Mouse (Mus musculus) olfactory bulb, adult 2 months (tissue): ENCODE data around the gene Lipo2. TPM values are rescaled to one million over a fixed set of nuclear protein-coding genes. Genes with fewer than 3 reads are reported as not detected.
"Not testable (repeated sequence)": the region's sequence is repeated elsewhere in the genome, so short reads cannot be mapped to it uniquely, and the experiment has no call there.

ENCODE experiments used
- H3K27ac ChIP-seq: fragments of 200-500 bp; 2 replicates; pipeline ENCODE4 v1.5.1; 2012; ENCODE audit warnings: low read depth, low read length; ENCODE audit not compliant: insufficient read depth
- H3K4me1 ChIP-seq: fragments of 200-500 bp; 2 replicates; pipeline ENCODE4 v1.6.1; 2012; ENCODE audit warnings: low read length; ENCODE audit not compliant: control insufficient read depth, insufficient read depth
- H3K4me3 ChIP-seq: fragments of 200-500 bp; 2 replicates; pipeline ENCODE4 v1.5.1; 2012; ENCODE audit warnings: mild to moderate bottlenecking, low read depth, low read length, moderate library complexity; ENCODE audit not compliant: insufficient read depth
- CTCF ChIP-seq: fragments of 200-500 bp; IDR thresholded peaks from 2 replicates; pipeline ENCODE4 v1.5.1; 2012; ENCODE audit warnings: low read depth, mild to moderate bottlenecking, low read length, moderate library complexity; ENCODE audit not compliant: insufficient read depth
- POLR2A ChIP-seq: fragments of 200-500 bp; IDR thresholded peaks from 2 replicates; pipeline ENCODE4 v1.6.1; 2012; ENCODE audit warnings: mild to moderate bottlenecking, low read depth, low read length, moderate library complexity; ENCODE audit not compliant: insufficient read depth
- WGBS: fragments of 180-500 bp; shearing (Covaris S2); methylation state at CpG from one replicate; pipeline ENCODE4 v1.1.7; 2018; 5-methylcytosine and 5-hydroxymethylcytosine counted together
- polyA plus RNA-seq: library from polyadenylated mRNA; stranded (reverse); fragments of >200 nt; gene quantifications from 2 replicates; pipeline ENCODE4 v1.2.4, GENCODE M21; 2012; ENCODE audit warnings: low replicate concordance; ENCODE audit not compliant: missing spikeins, insufficient read depth, insufficient read length

The Lipo2 gene
- polyA plus RNA-seq: not detected in 2 replicates

DNA sequence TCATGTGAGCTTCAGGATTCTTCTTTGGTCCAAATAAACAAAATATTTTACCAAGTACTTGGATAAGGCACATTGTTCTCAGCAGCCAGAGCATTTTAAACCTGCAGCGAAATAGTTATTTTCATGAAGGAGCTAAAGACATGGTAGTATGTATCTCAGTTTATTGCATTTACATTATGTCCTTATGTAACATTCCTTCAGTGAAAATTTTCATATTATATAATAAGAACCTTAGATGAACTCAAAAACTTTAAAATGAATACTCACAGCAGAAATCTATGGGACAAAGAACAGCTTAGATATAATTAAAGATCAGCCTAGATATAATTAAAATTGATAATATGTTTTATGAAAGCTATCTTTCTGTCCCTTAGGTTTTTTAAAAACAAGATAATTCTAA is at the start of gene Lipo2:
TSS of gene Lipo2 (minus strand) at position 101 of the 400 bp plus-strand sequence.
- H3K27ac ChIP-seq, H3K4me1 ChIP-seq, H3K4me3 ChIP-seq: not testable (repeated sequence)
- WGBS: 94% methylated on average over 1 of the region's 1 CpGs

DNA sequence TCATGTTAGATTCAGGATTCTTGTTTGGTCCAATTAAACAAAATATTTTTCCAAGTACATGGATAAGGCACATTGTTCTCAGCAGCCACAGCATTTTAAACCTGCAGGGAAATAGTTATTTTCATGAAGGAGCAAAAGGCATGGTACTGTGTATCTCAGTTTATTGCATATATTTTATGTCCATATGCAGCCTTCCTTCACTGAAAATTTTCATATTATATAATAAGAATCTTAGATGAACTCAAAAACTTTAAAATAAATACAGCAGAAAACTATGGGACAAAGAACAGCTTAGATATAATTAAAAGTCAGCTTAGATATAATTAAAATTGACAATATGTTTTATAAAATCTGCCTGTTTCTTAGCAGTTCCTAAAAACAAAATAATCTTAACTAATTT is 36.2 kb upstream of the Lipo2 start, which contains the start of gene Lipo1:
TSS of gene Lipo1 (minus strand) at position 101 of the 400 bp plus-strand sequence.
- H3K4me1 ChIP-seq, H3K27ac ChIP-seq, H3K4me3 ChIP-seq: not testable (repeated sequence)

DNA sequence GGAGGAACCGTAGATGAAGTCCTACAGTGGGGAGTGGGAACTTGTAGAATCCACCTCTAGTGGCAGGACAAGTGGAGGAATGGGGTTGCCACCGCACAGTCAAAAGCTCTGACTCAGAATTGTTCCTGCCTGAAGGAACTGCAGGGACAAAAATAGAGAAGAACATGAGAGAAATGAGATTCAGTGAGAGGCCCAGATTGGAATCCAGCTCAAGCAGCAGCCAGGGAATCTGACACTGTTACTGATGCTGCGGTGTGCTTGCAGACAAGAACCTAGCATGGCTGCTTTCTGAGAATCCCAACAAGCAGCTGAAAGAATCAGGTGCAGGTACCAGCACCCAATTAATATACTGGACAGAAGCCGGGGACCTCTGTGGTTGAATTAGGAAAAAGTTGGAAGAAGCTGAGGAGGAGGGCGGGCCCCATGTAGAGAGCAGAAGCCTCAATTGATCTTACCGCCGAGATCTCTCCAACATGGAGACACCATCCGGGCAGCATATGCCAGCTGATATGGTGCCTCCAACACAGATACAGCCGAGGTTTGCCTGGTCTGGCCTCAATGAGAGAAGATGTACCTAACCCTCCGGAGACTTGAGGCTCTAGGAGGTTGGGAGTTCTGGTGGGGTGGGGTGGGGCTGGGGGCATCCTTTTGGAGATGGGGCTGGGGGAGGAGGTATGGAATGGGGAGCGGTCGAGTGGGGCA is 35.6 kb upstream of the Lipo2 start:
- no peak overlapping the region for H3K4me3 ChIP-seq
- WGBS: 89% methylated on average over 12 of the region's 12 CpGs
- no peak overlapping the region for H3K27ac ChIP-seq
- no peaks in the 10 kb centered on the region for H3K4me1 ChIP-seq
- TF ChIP-seq CTCF (no peak), POLR2A (no peak)

DNA sequence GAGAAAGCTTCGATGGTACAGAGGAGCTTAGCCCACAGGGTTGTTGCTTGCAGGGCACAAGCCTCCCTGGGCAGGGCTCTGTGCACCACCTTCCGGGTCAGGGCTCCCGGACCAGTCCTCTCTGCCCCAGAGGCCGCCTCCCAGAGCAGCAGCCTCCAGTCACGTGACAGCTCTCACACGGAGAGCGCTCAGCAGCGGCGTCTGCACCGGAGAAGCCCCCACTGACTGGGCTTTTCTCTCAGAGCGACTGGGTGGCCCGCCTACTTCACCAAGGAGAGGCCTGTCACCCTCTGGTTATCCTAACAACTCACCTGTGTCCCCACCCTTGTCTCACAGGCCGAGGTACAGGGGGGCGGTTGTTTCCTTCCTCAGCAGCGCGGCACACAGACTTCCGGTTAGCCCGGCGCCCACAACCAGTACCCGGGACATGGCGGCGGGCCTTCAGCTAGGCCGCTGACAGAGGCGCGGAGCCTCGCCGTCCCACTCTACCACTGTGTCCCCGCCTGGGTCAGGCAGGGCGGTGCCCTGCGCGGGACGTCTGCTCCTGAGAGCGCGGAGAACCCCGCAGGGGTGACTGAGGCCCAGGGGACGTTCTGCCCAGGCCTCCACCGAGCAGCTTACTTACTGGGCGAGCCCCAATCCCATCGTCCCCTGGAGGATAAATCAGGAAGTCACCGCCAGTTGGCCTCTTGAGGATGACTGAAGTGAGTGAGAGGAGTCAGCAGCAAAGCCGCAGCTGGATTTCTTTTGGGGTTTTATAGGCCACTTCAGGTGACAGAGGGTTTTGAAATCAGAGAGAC is 10.3 kb upstream of the Lipo2 start, which contains the start of gene Lipo3:
TSS of gene Lipo3 (minus strand) at position 665 of the 800 bp plus-strand sequence.
- H3K27ac ChIP-seq, H3K4me1 ChIP-seq: not testable (repeated sequence)
- WGBS: 40% methylated on average over 15 of the region's 41 CpGs
- peak within 1 kb of the TSS; percentile 18; the same call in 1 of the 2 replicates for H3K4me3 ChIP-seq

Other genes with a start within 250 kb of the Lipo2 start
- not detected in 2 replicates for gene Lipo4, start 233.6 kb downstream of the Lipo2 start, polyA plus RNA-seq
- gene Gm8978, start 126.1 kb downstream of the Lipo2 start, polyA plus RNA-seq: not detected in 2 replicates
- not detected in 2 replicates for gene Lipo3, start 10.6 kb upstream of the Lipo2 start, polyA plus RNA-seq
- not detected in 2 replicates for gene Lipo1, start 36.1 kb upstream of the Lipo2 start, polyA plus RNA-seq
- gene Lipf, start 209.8 kb upstream of the Lipo2 start, polyA plus RNA-seq: not detected in 2 replicates